Mouse (Mus musculus) hindbrain, embryonic 10.5 days (tissue): ENCODE results near the gene Bend6. TPM values are rescaled to one million over a fixed set of nuclear protein-coding genes. Genes with fewer than 3 reads are reported as not detected.
"Not testable (repeated sequence)": the region's sequence is repeated elsewhere in the genome, so short reads cannot be mapped to it uniquely, and the experiment has no call there.

ENCODE experiments used
- DNase-seq: peaks from one replicate; pipeline ENCODE4 v3.0.0-alpha.2; 2017; ENCODE audit warnings: low spot score
- H3K27ac ChIP-seq: fragments of 300-500 bp; sonication (generic); 2 replicates; pipeline ENCODE4 v1.5.1; 2016; ENCODE audit warnings: mild to moderate bottlenecking, moderate library complexity
- H3K27me3 ChIP-seq: fragments of 300-500 bp; sonication (generic); 2 replicates; pipeline ENCODE4 v1.6.1; 2016; ENCODE audit warnings: mild to moderate bottlenecking; ENCODE audit not compliant: poor library complexity, insufficient read depth, severe bottlenecking
- H3K36me3 ChIP-seq: fragments of 300-500 bp; sonication (generic); 2 replicates; pipeline ENCODE4 v1.6.1; 2016; ENCODE audit warnings: mild to moderate bottlenecking, moderate library complexity
- H3K4me1 ChIP-seq: fragments of 300-500 bp; sonication (generic); replicated peaks from 2 replicates; pipeline ENCODE4 v1.6.1; 2016; ENCODE audit warnings: mild to moderate bottlenecking
- H3K4me3 ChIP-seq: fragments of 300-500 bp; sonication (generic); 2 replicates; pipeline ENCODE4 v1.5.1; 2016; ENCODE audit warnings: mild to moderate bottlenecking, moderate library complexity
- H3K9me3 ChIP-seq: fragments of 300-500 bp; sonication (generic); 2 replicates; pipeline ENCODE4 v1.6.1; 2016; ENCODE audit warnings: mild to moderate bottlenecking, moderate library complexity
- WGBS: fragments of 180-500 bp; shearing (Covaris S2); methylation state at CpG from one replicate; pipeline ENCODE4 v1.1.7; 2016; 5-methylcytosine and 5-hydroxymethylcytosine counted together
- polyA plus RNA-seq: library from polyadenylated mRNA; unstranded; fragments of >200 nt; fragmentation: Nextera tagmentation; extraction: Ambion mirVana; gene quantifications from 2 replicates; pipeline ENCODE4 v1.2.1, GENCODE M21; 2016

The Bend6 gene
- polyA plus RNA-seq, 1 experiment from 2014 or later = 2.2 TPM

GRCm38 (mm10) chr1:33838952-33839351 is 68.7 kb downstream of the Bend6 start:
- H3K36me3 ChIP-seq, H3K4me1 ChIP-seq, H3K27ac ChIP-seq, H3K9me3 ChIP-seq, H3K27me3 ChIP-seq, H3K4me3 ChIP-seq, DNase-seq: not testable (repeated sequence)
- 93% methylated on average over 14 of the region's 14 CpGs for WGBS

DNA sequence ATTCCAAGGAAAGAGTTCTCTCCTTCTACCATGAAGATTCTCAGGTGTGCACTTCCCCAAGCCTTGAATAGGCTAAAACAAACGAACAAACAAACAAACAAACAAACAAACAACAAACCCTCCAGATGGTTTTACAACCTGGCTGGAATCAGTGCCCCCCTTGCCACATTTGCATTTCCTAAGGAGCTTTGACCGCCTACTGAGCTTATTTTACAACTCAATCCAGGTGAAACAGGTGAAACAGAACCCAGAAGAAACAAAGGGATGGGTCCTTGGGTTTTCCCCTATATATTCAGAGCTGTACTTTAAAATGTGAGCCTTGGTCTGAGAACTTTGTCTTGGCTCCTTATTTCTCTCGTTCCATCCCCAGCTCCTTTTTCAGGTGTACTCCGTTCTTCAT is 77.0 kb downstream of the Bend6 start:
- no peaks in the 10 kb centered on the region for H3K27me3 ChIP-seq
- no peak overlapping the region for H3K27ac ChIP-seq
- DNase-seq = no peak
- H3K4me1 ChIP-seq = no peaks in the 10 kb centered on the region
- no peak overlapping the region for H3K4me3 ChIP-seq
- H3K9me3 ChIP-seq = peaks cover 9% of the 10 kb centered on the region; the same call in 1 of the 2 replicates
- 73% methylated on average over 4 of the region's 4 CpGs for WGBS
- no peaks in the 10 kb centered on the region for H3K36me3 ChIP-seq

- 82% methylated on average over 2 of the region's 2 CpGs for WGBS
These were observed 89.7 kb downstream of the Bend6 start for GRCm38 (mm10) chr1:33817931-33818330.

GRCm38 (mm10) chr1:33813868-33814794 is 93.5 kb downstream of the Bend6 start, which contains the start of gene Zfp451:
Zfp451 (minus strand) TSS chr1:33814595.
- Histone ChIP-seq H3K4me3 (peak within 1 kb of the TSS; percentile 86), H3K27ac (peak within 1 kb of the TSS; percentile 98), H3K9me3 (no peaks in the 10 kb centered on the region), H3K36me3 (peaks cover 43% of the 10 kb centered on the region), H3K4me1 (peaks cover 23% of the 10 kb centered on the region), H3K27me3 (no peaks in the 10 kb centered on the region)
- DNase-seq = peak; percentile 93
- under 1% methylated on average over 85 of the region's 85 CpGs for WGBS

More at GRCm38 (mm10) chr1:33817931-33818330, 89.7 kb downstream of the Bend6 start:
- Histone ChIP-seq H3K36me3 (peaks cover 5% of the 10 kb centered on the region), H3K9me3 (no peaks in the 10 kb centered on the region), H3K27ac (no peak overlapping the region), H3K27me3 (no peaks in the 10 kb centered on the region), H3K4me3 (no peak overlapping the region), H3K4me1 (peaks cover 13% of the 10 kb centered on the region)
- DNase-seq = no peak

- no peaks in the 10 kb centered on the region for H3K9me3 ChIP-seq
- DNase-seq = no peak
- H3K36me3 ChIP-seq = peaks cover 49% of the 10 kb centered on the region
- 12% methylated on average over 11 of the region's 11 CpGs for WGBS
- H3K4me3 ChIP-seq = peak overlapping the region; percentile 86
- peaks cover 23% of the 10 kb centered on the region for H3K4me1 ChIP-seq
- H3K27me3 ChIP-seq = no peaks in the 10 kb centered on the region
- peak overlapping the region; percentile 98 for H3K27ac ChIP-seq
These were observed 94.1 kb downstream of the Bend6 start for GRCm38 (mm10) chr1:33813495-33813867.

- DNase-seq = no peak
- Histone ChIP-seq H3K9me3 (no peaks in the 10 kb centered on the region), H3K4me1 (no peaks in the 10 kb centered on the region), H3K27me3 (no peaks in the 10 kb centered on the region), H3K27ac (no peak overlapping the region), H3K4me3 (no peak overlapping the region), H3K36me3 (peaks cover 97% of the 10 kb centered on the region)
- WGBS = 94% methylated on average over 2 of the region's 2 CpGs
These were observed 104.3 kb downstream of the Bend6 start for GRCm38 (mm10) chr1:33803323-33803722.

Other genes starting within 250 kb of the Bend6 start
- 44.4 and 54.4 TPM in 2 replicates for gene Prim2, start 238.0 kb downstream of the Bend6 start, polyA plus RNA-seq
- 23.6 and 33.3 TPM in 2 replicates for gene Rab23, start 187.9 kb downstream of the Bend6 start, polyA plus RNA-seq
- 40.7 and 48.6 TPM in 2 replicates for gene Bag2, start 150.0 kb downstream of the Bend6 start, polyA plus RNA-seq
- gene Zfp451, start 93.2 kb downstream of the Bend6 start, polyA plus RNA-seq = 29.2 and 30.0 TPM in 2 replicates
- gene Dst, start 409 bp upstream of the Bend6 start, polyA plus RNA-seq = 24.9 and 25.9 TPM in 2 replicates